Mouse (Mus musculus) thymus, adult 18-20 months (tissue): Measurements from ENCODE around the gene Megf11.

Experiments
- DNase-seq, 2 experiments: peaks; one replicate each; pipeline ENCODE4 v3.0.0; 2022; ENCODE audit warnings: mixed read lengths in 2 of 2

The Megf11 gene

DNA sequence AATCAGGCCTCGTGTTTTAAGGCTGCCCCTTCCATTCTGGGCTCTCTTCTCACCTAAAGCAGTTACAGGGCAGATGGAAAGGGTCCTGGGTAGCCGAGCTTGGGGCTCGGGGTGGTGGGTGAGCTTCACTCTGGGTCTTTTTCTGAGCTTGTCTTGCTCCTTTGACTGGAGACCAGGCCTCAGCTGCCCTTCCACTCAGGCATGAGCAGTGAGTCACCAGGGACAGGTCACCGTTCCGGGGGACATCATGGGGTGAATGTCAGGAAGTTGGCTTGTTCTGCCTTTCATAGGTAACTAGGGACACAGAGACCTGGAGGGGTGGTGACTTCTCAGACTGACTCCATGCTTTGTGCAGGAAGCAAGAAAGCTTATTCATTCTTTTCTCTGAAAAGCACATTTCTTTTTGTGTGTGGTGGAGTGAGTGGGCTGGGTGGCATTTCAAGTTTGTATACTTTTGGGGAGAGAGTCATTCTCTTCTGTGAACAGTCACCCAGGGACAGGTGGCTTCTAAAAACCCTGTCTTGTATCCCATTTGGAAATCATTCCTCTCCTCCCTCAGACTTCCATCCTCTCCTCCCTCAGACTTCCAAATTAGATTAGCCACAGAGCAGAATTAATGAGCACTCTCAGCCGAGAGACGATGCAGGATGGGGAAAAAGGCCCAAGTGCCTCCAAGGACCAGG is 10.0 kb downstream of the Megf11 start:
- DNase-seq: no peak

DNA sequence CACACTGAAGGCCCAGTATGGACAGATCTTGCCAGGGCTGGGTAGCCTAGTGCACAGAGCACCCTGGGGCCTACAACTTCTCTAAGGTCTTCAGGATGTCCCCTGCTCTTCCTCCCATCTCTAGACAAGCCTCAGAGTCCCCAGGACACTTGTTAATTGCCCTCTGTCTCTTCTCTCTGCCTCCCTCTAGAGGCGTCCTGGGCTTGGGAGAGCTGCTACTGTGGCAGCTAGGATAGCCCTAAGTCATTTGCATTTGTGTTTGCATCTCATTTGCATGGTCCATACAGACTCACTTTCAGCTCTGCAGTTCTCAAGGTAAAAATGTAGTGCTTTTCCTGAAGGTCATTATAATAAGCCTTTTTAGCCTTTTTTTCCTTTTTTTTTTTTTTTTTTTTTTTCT is 11.7 kb downstream of the Megf11 start:
- DNase-seq: no peak

DNA sequence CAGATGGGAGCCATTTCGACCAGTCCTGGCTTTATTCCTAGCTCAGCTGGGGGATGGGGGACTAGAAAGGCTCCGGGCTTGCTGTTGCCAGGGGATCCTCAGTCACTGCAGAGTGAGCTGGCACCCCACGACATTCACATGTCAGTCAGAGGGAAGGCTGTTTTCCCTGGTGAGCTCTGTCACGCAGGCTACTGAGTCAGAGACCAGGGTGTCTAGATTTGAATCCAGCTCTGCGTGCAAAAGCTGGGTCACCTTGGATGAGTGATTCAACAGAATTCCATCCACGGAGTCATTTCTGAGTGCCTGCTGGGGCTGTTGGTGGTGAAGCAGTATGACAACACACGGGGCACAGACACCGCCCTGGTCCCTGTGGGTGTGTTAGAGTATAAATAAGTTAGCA is 13.7 kb downstream of the Megf11 start:
- no peak for DNase-seq

DNA sequence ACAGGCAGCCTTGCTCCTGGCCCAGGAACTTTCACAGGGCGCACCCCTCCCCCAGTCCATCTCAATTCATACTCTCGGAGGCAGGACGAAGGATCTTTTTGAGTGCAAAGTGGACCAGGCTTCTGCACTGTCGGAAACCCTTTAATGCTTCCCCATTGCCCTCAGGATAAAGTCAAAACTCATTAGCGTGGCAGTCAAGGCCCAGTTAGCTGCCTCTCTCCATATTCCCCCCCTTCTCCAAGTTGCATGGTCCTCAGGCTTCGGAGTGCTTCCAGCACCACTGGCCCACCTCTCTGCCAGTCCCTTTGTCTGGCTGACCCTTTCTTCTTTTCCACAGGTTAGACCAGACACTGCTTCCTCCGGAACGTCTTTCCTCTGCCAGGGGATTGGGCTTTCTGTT is 16.7 kb downstream of the Megf11 start:
- DNase-seq: no peak

DNA sequence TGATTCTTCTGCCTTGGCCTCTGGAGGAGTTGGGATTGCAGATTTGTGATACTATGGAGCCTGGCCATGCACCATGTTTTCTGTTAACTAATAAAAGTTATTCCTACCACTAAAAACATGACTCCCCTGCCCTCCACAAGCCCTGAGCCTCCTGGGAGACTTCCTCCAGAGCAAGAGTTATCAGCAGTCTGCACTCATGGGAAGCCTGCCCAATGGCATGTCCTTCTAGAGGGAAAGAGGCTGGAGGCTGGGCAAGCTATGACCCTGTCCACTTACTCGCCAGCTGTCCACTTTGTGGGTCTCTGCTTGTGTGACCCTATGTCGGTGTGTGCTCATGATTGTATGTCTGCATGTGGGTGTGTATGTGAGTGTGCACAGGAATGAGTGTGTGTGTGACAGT is 21.4 kb downstream of the Megf11 start:
- DNase-seq: no peak

DNA sequence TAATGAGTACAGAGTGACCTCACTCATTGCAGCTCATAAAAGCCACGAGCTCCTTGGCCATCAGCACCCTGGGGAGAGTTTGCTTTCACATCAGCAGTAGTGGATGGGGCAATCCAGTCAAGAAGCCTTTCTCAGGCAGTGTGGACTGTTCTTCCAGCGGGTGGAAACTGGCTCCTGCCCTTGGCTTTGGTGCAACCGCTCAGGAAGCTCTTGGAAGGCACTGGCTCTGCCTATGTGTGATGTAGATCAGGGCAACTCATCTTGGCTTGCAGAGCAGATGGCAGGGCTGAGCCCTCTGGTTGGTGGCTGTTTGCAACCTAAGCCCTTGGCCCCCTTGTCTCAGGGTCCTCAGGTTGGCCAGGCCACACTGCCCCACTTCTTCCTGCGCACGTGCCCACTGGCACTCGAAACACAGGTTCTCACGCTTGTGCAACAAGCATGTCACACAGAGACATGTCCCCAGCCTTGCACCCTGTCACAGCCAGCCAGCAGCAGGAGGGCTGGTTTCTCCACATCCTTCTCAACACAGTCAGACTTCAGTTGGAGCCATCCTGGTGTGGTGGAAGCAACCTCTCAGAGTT is 22.1 kb downstream of the Megf11 start:
- no peak for DNase-seq

DNA sequence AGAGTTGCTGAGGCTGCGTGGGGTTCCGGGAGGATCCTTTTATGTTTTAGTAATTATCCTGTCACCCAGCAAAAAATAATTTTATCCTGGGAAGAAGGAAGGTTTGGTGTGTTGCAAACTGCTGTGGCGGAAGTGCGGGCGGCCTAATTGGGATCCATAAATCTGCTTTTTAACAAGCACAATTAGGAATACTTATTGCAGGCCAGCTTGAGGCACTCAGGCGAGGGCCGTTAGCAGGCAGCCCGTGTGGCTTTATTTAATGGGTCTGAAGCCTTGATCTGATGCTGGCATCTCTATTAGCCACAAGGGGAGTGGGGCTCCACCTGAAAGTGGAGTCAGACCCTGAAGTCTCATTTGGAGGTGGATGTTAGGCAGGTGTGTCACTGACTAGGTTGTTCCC is 23.4 kb downstream of the Megf11 start:
- DNase-seq: no peak

DNA sequence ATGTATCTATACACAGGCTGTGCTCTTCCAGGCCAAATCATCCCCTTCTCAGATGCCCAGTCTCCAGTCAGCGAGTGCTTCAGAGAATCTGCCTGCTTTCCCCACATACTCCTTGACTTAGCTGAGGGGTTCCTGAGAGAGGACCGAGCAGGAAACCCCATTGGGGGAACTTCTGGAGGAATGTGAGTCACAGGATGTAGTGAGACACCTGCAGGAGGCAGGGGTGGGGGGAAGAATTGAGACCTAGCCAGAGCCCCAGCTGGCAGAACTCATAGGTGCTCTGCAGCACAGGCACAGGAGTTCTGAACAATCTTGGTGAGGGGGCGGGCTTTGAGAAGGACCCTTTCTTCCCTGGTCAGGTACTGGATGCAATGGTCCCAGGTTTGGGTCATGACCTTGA is 35.0 kb downstream of the Megf11 start:
- DNase-seq: no peak

DNA sequence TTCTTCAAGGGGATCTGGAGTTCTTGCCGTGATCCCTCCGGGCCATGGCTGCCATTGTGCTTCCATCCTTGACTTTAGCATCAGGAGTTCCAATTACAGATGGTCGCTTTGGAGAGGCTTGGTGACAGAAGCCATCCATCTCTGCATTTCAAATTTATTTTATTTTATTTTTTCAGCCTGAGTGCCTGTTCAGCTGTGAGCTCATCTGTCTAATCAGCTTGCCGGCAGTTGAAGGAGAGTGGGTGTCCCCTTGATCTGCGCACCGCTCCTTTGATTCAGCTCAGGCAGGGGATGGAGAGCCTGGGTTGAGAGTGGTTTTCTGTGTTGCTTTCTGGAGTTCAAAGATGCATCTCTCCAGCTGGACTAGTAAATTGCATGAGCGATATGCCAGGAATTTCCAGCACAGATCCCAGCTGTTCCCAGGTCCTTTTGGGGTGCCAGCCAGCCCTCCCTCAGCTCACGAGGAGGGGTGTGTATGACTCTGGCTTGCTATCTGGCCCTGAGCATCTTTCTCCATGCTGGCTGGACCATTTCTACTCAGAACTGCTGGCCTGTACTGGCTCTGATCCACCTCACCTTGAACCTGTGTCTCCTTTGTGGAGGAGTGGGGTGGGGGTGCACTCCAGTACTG is 36.7 kb downstream of the Megf11 start:
- DNase-seq: no peak

DNA sequence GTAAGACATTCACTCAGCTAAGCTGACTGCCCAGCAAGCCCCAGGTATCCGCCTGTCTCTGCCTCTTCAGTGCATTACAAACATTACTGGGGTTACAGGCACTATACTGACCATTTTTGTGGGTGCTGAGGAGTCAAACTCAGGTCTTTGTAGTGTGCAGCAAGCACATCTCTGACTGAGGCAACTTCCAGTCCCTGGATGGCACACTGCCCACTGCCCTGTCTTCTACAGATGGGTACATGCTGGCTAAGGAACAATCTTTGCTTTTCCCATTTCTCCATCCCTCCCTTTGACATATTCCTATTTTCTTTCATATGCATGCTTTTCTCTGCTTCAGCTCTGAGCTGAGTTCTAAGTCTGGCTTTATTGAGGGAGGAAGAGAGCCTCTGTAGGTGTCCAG is 38.5 kb downstream of the Megf11 start:
- DNase-seq: no peak

DNA sequence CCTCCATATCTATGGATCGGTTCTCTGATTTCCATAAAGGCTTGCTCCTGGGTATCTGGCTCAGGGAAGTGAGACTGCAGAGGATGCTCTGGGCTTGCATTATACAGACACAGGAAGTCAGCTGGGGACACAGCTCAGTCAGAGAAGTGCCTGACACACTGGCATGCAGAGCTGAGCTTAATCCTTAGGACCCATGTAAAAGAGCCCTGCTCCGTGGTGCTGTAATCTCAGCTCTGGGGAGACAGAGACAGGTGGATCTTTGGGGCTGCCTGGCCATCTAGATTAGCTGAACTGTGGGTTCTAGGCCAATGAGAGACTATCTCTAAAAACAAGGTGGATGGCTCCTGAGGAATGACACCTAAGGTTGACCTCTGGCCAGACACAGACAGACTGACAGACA is 50.7 kb downstream of the Megf11 start:
- DNase-seq: no peak

DNA sequence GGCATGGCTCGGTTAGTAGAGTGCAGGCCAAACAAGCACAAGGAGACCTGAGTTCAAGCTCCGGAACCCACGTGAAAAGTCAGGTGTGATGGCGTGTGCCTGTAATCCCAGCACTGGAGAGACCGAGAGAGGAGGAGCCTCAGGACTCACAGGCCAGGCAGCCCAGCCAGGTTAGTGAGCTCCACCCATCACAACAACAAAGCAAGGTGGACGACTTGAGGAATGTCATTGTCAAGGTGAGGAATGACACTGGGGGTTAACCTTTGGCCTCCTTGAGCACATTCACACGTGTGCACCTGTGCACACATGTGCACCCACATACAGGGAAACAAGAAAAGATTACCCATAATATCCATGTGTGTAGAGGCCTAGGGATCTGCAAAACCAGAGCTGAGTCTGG is 54.7 kb downstream of the Megf11 start:
- no peak for DNase-seq

DNA sequence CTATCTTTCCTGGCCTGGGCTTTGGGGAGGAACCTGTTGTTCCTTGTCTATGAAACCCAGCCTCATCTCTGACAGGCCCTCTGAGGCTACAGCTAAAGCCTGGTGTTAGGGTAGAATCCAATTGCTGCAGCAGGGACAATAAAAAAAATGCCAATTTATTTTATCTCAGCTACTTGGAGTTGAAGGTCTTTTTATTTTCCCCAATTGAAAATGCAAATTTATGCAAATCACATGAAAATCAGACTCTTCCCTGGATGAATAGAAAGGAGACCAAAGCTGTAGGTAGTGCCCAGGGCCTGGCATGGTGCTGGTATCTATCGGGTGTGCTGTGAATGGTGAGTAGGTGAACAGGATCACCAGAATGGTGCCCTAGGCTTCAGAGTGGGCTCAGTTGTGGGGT is 60.6 kb downstream of the Megf11 start:
- DNase-seq: no peak

DNA sequence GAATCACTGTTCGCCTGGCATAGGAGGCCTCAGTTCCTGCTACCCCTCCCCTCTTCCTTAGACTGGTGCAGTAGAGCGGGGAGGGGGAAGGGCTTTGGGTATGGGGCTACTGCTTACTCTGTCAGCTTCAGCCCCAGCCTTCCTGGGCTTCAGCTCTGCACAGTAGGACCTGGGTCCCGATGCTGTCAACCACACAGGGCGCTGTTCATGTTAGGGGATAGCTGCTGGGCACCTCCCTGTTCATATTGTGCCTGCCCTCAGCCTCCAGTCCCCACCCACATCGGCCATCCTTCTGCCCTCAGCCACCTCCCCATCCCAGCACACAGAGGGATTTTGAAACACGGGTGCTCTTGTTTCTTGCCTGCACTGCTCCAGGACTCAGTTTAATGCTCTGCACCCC is 61.6 kb downstream of the Megf11 start:
- DNase-seq: no peak

DNA sequence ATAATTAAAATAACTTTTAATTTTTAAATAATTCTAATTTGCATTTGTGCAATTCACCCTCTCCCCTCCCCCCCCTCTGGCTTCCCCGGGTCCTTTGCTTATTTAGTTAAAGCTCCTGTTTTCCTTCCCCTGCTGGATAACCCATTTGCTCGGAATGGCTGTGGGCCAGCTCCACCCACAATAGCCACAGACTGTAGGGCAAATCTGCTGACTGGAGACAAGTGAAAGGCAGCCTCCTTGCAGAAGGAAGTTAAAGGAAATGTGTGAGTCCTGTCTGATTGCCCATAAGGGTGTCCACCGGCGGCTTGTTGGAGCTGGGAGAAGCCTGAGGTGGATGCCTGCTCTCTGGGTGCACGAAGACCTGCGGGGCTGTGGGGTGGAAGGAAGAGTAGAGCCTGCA is 62.1 kb downstream of the Megf11 start:
- DNase-seq: no peak

DNA sequence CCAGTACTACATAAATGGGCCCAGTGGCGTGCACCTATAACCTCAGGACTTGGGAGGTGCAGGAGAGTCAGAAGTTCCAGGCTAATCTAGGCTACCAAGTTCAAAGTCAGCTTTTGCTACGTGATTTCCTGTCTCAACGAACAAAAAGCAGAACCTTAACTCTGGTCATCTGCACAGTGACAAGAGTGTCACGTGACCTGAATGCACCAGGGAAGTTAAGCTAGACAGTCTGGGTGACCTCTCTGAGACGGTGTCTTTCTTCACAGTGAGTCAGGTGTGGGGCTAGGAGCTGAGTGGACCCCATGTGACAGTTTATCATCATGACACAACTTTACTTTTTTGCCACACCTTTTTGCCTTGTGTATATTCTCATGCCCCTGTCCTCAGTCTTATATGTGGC is 67.3 kb downstream of the Megf11 start:
- DNase-seq: no peak

DNA sequence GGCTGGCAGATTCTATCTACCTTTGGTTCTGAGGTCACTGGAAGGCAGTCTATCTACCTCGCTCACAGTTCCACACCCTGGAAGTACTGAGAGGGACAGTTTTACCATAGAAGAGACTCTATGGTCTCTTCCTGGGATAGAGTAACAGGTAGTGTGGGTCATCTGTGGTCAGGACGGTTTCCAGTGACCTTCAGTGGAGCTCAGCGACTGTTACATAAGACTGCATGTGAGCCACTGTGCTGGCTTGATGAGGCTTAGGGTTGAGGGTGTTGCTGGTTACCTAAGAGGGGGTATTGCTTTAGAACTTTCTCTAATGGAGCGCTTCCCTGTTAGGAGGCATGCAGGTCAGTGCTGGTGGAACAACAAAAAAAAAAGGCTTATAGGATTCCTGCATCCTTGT is 68.8 kb downstream of the Megf11 start:
- no peak for DNase-seq

DNA sequence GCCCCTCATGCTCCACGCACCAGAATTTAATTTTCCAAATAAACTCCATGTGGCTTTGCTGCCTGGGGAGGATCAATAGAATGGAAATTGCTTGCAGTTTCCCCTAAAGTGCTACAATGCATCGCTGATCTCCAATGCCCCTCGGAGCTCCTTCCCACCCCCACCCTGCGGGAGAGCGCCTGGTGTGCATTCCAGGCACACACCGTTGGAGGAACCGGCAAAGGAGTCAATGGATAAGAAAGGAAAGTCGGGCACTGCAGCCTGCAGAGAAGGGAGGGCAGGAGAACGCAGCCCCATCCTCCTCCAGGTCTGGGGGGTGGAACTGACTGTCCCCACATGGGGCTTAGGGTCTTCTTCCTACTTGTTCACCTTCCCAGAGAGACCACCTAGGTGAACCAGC is 70.5 kb downstream of the Megf11 start:
- no peak for DNase-seq

DNA sequence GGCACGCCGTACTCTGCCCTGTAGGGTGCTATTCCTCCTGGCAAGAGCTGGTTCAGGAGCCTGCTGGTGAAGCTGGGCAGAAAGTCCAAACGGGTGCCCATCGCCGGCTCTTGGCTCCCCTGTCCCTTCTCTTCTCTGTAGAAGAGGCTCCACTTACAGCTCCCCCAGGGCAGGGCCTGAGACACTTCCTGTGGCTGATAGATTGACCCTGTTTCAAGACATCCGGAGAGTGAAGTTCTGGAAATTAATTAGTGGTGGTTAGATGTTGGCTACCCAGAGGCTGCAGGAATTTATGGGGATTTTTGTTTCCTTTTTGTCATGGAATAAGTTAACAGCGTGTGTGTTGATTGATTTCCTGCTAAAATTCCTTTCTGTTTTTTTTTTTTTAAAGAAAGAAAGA is 72.2 kb downstream of the Megf11 start:
- no peak for DNase-seq

DNA sequence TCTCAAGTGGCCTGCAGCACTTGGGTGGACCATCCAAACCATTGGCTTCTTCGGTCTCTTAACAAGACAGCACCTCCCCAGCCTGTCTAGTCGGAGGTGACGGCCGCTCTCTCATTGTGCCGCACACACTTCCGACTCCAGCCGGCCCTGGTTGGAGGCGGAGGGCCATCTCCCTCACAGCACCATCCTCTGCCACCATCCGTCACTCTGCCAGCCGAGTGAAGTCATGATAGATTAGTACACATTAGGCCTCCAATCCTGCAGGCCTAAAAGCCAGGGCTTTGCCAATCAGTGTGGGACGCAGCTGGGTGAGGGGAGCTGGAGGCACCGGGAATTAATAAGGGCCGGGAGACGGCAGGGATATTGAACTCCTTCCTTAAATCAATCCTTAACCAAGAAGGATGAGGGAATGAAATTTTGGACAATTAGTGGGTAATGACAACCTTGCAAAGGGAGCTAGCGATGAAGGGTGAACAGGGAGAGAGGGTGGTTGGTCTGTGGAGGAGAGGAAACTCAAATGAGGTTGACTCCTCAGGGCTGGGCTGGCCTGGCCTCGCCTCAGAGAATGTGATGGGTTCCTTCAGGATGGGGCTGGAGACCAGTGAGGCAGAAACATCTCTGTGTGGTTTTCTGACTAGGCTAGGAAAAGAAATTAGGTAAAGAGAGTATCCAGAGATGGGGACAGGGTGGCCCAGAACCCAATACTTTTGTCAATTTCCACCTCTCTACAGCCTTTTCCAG is 76.3 kb downstream of the Megf11 start:
- no peak for DNase-seq

DNA sequence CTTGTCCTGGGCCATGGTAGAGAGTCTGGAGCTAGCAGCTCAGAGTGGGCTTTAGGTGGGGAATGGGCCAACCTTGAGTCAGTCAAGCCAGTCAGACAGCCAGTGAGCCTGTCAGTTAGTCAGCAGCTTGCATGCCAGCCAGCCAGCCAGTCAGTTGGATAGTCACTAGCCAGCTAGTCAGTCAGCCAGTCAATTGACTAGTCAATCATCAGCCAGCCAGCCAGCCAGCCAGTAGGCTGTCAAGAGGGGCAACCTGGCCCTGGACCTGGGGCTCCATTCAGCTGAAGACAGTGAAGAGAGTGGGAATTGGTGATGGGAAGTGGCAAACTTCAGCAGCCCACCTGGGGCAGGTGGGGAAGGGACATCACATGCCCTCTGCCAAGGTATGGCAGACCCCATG is 77.4 kb downstream of the Megf11 start:
- DNase-seq: no peak

DNA sequence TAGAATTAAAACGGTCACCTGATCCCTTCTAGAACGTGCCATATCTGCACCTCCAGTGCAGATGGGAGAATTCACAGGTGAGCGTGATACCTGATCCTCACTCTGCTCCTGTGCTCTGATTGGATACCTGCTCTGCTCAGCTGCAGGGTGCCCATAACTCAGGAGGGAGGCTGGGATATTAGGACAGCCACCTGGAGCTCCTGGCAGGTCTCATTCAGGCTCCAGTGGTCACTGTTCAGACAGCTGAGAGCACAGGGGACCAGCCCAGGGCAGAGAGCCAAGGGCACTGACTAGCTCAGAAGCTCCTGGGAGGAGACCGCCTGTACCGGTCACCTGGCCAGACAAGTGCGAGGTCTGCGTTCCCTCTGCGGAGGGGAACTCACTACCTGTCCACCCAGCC is 80.7 kb downstream of the Megf11 start:
- no peak for DNase-seq

DNA sequence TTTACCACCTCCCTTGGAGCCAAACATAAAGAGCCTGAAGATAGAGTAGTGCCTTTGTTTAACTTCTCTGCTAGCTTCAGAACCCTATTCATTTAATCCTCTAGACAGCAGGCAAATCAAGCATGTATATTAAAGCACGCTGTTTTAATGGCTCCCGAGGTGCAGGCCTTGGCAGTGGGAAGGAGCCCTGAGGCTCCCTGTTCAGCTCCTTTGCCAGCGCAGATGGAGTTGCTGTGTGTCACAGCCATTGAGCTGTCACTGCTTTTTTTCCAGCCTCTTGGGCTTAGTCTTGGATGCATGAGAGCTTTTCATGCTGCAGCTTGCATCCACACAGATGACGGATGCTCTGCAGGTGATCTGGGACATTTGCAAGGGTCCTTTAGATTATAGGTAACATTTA is 81.1 kb downstream of the Megf11 start:
- DNase-seq: no peak

DNA sequence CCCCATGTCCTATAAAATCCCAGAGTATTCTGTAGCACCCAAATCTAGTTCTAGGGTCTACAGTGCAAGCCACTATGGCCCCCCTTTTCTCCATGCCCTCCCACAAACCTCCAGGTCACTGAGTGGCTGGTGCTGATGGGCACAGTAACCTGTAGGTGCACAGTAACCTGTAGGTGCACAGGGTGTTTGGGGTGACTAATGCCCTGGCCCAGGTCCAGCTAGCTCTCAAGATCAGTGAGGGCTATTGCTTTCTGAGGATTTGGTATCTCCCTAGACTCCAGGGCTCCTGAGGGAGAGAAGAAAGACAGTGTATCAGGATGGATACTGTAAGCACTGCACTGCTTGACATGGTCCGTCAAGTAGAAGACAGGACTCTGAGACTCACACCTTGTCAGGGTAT is 85.4 kb downstream of the Megf11 start:
- DNase-seq: no peak
